Mouse (Mus musculus) C2C12 (cell line): Measurements from ENCODE around the gene Gm13696.
"Not testable (repeated sequence)": the region's sequence is repeated elsewhere in the genome, so short reads cannot be mapped to it uniquely, and the experiment has no call there.

Experiments
- CTCF ChIP-seq: IDR thresholded peaks from one replicate; pipeline ENCODE4 v1.5.1; 2011; ENCODE audit not compliant: control insufficient read depth, insufficient read depth, insufficient read length
- MAX ChIP-seq: IDR thresholded peaks from one replicate; pipeline ENCODE4 v1.6.1; 2011; ENCODE audit warnings: mild to moderate bottlenecking, control low read depth
- MYOD1 ChIP-seq: IDR thresholded peaks from one replicate; pipeline ENCODE4 v1.6.1; 2011; ENCODE audit warnings: low read depth; ENCODE audit not compliant: control insufficient read depth, insufficient read length
- MYOG ChIP-seq: IDR thresholded peaks from one replicate; pipeline ENCODE4 v1.6.1; 2011; ENCODE audit not compliant: control insufficient read depth, insufficient read length; ENCODE audit errors: extremely low read depth
- USF1 ChIP-seq: IDR thresholded peaks from one replicate; pipeline ENCODE4 v1.6.1; 2011; ENCODE audit warnings: low read depth, mild to moderate bottlenecking, control low read depth, moderate library complexity

DNA sequence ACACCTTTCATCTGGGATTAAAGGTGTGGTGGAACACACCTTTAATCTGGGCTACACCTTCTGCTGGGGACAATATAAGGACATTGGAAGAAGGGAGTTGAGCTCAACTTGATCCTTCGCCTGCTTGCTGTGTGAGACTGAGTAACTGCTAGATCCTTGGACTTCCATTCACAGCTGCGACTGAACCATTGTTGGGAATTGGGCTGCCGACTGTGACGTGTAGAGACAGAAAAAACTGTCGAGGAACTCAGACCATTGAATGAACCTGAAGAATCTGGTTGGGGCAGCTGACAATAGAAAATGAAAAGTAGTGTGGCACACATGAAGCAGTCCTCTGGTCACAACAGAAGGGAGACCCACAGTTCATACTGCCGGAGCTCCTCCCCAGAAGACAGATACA, at the start of gene Gm13696:
- not testable (repeated sequence) for TF ChIP-seq CTCF, MYOG, MAX, USF1, MYOD1
